Mouse (Mus musculus): ENCODE data around the gene Mgat1.
"Not testable (repeated sequence)": the region's sequence is repeated elsewhere in the genome, so short reads cannot be mapped to it uniquely, and the experiment has no call there.

The Mgat1 gene

GRCm38 (mm10) chr11:49264622-49265021 lies 20.6 kb downstream of the Mgat1 start:
- no peak for DNase-seq

DNA sequence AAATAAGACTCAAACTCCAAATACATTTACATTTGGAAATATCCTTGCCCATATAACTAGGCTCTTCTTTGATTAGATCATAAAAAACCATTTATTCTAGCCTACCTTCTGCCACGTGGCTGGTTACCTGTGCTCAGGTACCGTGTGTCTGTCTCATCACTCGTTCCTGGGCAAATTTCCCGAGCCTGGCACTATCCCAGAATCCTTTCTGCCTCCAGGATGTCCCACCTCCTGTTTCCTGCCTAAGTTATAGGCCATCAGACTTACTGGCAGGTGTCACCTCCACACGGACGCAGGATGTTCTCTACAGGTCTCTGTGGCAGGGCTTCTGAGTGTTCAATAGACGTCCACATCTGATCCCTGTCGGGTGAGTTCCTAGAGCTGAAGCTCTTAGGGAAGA lies 21.1 kb downstream of the Mgat1 start:
- DNase-seq, result no peak

- no peak for DNase-seq
Measured at GRCm38 (mm10) chr11:49266671-49267070, 22.7 kb downstream of the Mgat1 start.

DNA sequence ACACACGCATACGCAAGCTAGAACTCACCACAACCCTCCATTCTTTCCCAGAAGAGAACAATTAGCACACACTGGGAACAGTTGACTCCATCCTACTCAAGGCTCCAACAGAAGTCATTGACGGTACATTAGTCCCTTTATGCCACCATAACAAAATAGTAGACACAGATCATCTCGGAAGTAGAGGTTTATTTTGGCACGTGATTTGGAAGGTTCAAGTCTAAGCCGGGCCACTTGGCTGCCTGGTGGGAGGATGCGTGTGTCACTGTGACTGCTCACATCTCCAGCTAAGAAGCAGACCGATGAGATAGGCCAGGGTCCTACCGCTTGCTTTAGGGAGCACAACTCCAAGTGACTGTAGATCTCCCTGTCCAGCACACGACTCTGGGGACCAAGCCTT lies 23.3 kb downstream of the Mgat1 start:
- no peak for DNase-seq

DNA sequence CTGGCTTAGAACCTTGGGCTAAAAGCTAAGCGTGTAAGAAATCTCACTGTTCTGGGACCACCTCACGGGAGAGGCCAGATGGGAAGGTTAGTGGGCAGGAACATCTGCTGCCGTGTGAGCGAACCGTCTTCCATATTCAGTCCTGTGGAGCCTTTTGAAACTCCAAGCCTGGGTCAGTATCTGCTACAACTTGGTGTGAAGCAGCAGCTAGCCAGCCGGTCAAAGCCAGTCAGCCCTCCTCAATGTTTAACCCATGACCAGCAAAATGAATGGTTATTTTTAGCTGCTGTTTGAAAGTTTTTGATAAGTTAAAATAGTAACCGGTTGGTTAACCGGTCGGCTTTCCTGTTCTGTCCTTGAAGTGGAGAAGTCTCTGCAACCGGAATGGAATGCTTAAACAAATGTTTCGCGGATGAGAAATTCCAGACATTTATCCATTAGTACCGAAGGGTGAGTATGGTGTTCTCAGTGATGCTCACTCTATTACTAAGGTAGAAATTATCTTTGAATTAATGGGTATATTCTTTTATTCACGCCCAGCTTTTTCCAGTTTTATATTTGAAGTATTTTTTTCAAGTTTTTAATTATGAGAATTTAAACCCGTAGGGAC lies 24.1 kb downstream of the Mgat1 start:
- no peak for DNase-seq

DNA sequence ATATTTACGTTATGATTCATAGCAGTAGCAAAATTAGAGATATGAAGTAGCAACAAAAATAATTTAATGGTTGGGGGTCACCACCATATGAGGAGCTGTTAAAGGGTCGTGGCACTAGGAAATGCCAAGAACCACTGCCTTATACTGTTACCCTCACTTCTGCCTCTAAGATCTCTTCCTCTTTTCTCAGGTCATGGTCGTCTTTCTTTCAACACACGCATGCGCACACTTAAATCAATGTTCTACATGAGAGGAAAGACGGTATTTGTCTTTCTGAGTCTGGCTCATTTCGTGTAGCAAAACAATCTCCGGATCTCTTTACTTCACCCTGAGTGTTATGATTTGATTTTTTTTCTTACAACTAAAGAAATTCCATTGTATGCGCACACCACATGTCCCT lies 25.8 kb downstream of the Mgat1 start:
- DNase-seq, result no peak

GRCm38 (mm10) chr11:49270368-49270767 lies 26.4 kb downstream of the Mgat1 start:
- no peak for DNase-seq

GRCm38 (mm10) chr11:49271334-49271733 lies 27.3 kb downstream of the Mgat1 start:
- no peak for DNase-seq

- no peak for DNase-seq
Measured at GRCm38 (mm10) chr11:49273834-49274519, 30.0 kb downstream of the Mgat1 start.

GRCm38 (mm10) chr11:49278222-49278621 lies 34.2 kb downstream of the Mgat1 start, which contains the start of gene Olfr1393:
Olfr1393 (plus strand) TSS chr11:49278304.
- no peak for DNase-seq

- not testable (repeated sequence) for DNase-seq
Measured at GRCm38 (mm10) chr11:49284982-49285381, 41.0 kb downstream of the Mgat1 start, which contains the start of gene Olfr1392. Olfr1392 (plus strand) TSS chr11:49285282.

- no peak for DNase-seq
Measured at GRCm38 (mm10) chr11:49287251-49287650, 43.3 kb downstream of the Mgat1 start.

GRCm38 (mm10) chr11:49292777-49293176 lies 48.8 kb downstream of the Mgat1 start:
- no peak for DNase-seq

DNA sequence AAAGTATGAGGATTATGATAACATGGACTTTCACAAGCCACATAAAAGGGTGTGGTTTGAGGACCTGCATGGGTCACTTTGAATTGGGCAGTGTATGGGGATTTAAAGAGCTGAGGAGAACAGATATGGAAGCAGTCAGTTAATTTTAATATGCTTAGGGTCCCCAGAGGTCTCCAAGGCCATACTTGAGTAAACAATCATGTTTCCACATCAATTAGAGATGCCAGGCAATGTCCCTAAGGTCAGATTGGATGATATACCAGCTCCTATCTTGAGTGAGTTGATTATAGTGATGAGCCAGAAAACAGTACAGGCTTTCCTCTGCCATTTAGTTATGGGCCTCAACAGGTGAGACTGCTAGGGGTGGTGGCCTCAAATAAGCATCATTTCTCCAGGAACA lies 60.5 kb downstream of the Mgat1 start, which contains the start of gene Olfr10:
Gene Olfr10 (plus strand): TSS at position 301 of the 400 bp plus-strand sequence.
- no peak for DNase-seq

DNA sequence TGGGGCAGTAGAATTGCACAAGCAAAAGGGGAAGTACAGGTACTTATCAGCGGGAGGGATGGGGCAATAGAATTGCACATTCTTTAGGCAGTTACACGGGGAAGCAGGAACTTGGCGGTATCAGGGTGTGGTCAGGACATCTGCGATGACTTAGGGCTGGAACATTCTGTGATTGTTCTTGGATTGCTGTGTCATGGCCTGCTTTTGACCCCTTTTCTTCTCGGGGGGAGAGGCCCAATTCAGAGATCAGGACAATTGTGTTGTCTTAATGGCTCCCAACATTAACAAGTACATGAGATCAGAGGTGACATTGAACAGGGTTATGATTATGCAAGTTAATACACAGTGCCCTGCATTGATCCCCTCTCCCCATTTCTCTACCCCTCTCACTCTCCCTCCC lies 64.6 kb downstream of the Mgat1 start:
- not testable (repeated sequence) for DNase-seq
